Mouse (Mus musculus) Patski (cell line): ENCODE results near the gene Fuca1. TPM values are rescaled to one million over a fixed set of nuclear protein-coding genes. Genes with fewer than 3 reads are reported as not detected.
A peak's percentile ranks its signal among the peaks of the same experiment; 100 is the strongest.

Source experiments
- ATAC-seq: fragments of 100-300 bp; one replicate; pipeline ENCODE4 v1.8.0; 2021
- CTCF ChIA-PET: fragments of 350-600 bp; sonication (Branson Sonifier 250); formaldehyde crosslinking; loops from one replicate; lab custom pipeline; 2022; ENCODE audit warnings: inconsistent platforms; lab: Charles Lee
- POLR2A ChIA-PET: fragments of 350-600 bp; sonication (Branson Sonifier 250); formaldehyde crosslinking; loops from one replicate; lab custom pipeline; 2022; ENCODE audit warnings: antibody characterized with exemption, inconsistent platforms; lab: Charles Lee
- DNase-seq: peaks from one replicate; pipeline ENCODE4 v3.0.0-alpha.2; 2011; ENCODE audit warnings: low read depth, low spot score
- H3K27me3 ChIP-seq: fragments of 371-371 bp; one replicate; pipeline ENCODE4 v1.5.1; 2021
- CTCF ChIP-seq: fragments of 100-300 bp; IDR thresholded peaks from one replicate; pipeline ENCODE4 v1.5.1; 2021
- in situ Hi-C: fragments of 300-500 bp; cut with MboI; formaldehyde crosslinking; loops from 3 replicates; pipeline ENCODE4 v1.11.1; 2018; ENCODE audit warnings: low pct_unique_long_range_greater_than_20kb, mixed read lengths
- polyA plus RNA-seq: library from polyadenylated mRNA; unstranded; gene quantifications from one replicate; pipeline ENCODE4 v1.2.3, GENCODE M21; 2021

The Fuca1 gene
- polyA plus RNA-seq, 1 experiment from 2014 or later, result 44.4 TPM

- TF ChIP-seq CTCF, result no peak
- CTCF ChIA-PET, result interaction anchor here (0.9 to 1.1 kb wide), 2 partner anchors 9 to 111 kb away, joined by 3 read pairs; no protein-coding TSS in a partner anchor
- DNase-seq, result no peak
- in situ Hi-C loops, result no loop called here
- no peaks in the 10 kb centered on the region for H3K27me3 ChIP-seq
- no peak for ATAC-seq
- POLR2A ChIA-PET, result no interaction called here
Measured at GRCm38 (mm10) chr4:135951505-135951904, 31.0 kb downstream of the Fuca1 start.

GRCm38 (mm10) chr4:135953179-135953578, 32.6 kb downstream of the Fuca1 start:
- no peaks in the 10 kb centered on the region for H3K27me3 ChIP-seq
- no peak for TF ChIP-seq CTCF
- ATAC-seq, result no peak
- CTCF ChIA-PET, result interaction anchor here (1.2 to 1.7 kb wide), 2 partner anchors 10 to 101 kb away, joined by 3 to 5 read pairs; no protein-coding TSS in a partner anchor
- DNase-seq, result no peak
- POLR2A ChIA-PET, result interaction anchor here (1.1 kb wide), 1 partner anchor 10 kb away, joined by 4 read pairs; the partner anchor contains the start of gene Gale
- in situ Hi-C loops, result no loop called here

GRCm38 (mm10) chr4:135954241-135954640, 33.7 kb downstream of the Fuca1 start:
- no peaks in the 10 kb centered on the region for H3K27me3 ChIP-seq
- CTCF ChIA-PET, result interaction anchor here (1.0 to 1.7 kb wide), 5 partner anchors 9 to 206 kb away, joined by 4 to 5 read pairs (median 4); partner anchors contain the start of gene Fuca1
- no peak for TF ChIP-seq CTCF
- POLR2A ChIA-PET, result interaction anchor here (1.1 kb wide), 1 partner anchor 9 kb away, joined by 4 read pairs; the partner anchor contains the start of gene Gale
- DNase-seq, result no peak
- no peak for ATAC-seq
- in situ Hi-C loops, result no loop called here

- in situ Hi-C loops, result no loop called here
- H3K27me3 ChIP-seq, result no peaks in the 10 kb centered on the region
- no peak for TF ChIP-seq CTCF
- DNase-seq (no peak), ATAC-seq (no peak)
- ChIA-PET CTCF (no interaction called here), POLR2A (interaction anchor here (0.9 kb wide), 1 partner anchor 138 kb away, joined by 3 read pairs; no protein-coding TSS in a partner anchor)
Measured at GRCm38 (mm10) chr4:135955886-135956285, 35.4 kb downstream of the Fuca1 start.

GRCm38 (mm10) chr4:135958354-135958753, 37.8 kb downstream of the Fuca1 start:
- in situ Hi-C loops, result no loop called here
- no peak for TF ChIP-seq CTCF
- ATAC-seq (no peak), DNase-seq (no peak)
- no peaks in the 10 kb centered on the region for H3K27me3 ChIP-seq
- POLR2A ChIA-PET, result no interaction called here
- CTCF ChIA-PET, result interaction anchor here (1.4 kb wide), 1 partner anchor 37 kb away, joined by 4 read pairs; the partner anchor contains the start of gene Fuca1

GRCm38 (mm10) chr4:135960717-135961116, 40.2 kb downstream of the Fuca1 start:
- in situ Hi-C loops, result loop anchor here (5.0 kb wide), 1 partner anchor 92 kb away; the partner anchor contains the start of gene Rpl11
- TF ChIP-seq CTCF, result no peak

GRCm38 (mm10) chr4:135961709-135962108, 41.2 kb downstream of the Fuca1 start:
- H3K27me3 ChIP-seq, result no peaks in the 10 kb centered on the region
- DNase-seq (no peak), ATAC-seq (no peak)
- in situ Hi-C loops, result loop anchor here (5.0 kb wide), 1 partner anchor 91 kb away; the partner anchor contains the start of gene Rpl11
- CTCF ChIA-PET, result interaction anchor here (1.5 kb wide), 1 partner anchor 10 kb away, joined by 5 read pairs; the partner anchor contains the start of gene Lypla2
- POLR2A ChIA-PET, result no interaction called here
- no peak for TF ChIP-seq CTCF

More at GRCm38 (mm10) chr4:135960717-135961116, 40.2 kb downstream of the Fuca1 start:
- POLR2A ChIA-PET, result no interaction called here
- DNase-seq (no peak), ATAC-seq (no peak)
- CTCF ChIA-PET, result interaction anchor here (1.2 to 1.3 kb wide), 2 partner anchors 9 to 22 kb away, joined by 3 to 4 read pairs; no protein-coding TSS in a partner anchor
- no peaks in the 10 kb centered on the region for H3K27me3 ChIP-seq

- ATAC-seq (no peak), DNase-seq (no peak)
- TF ChIP-seq CTCF, result no peak
- in situ Hi-C loops, result loop anchor here (5.0 kb wide), 1 partner anchor 90 kb away; the partner anchor contains the start of gene Rpl11
- ChIA-PET POLR2A (interaction anchor here (1.5 to 2.0 kb wide), 2 partner anchors 9 to 24 kb away, joined by 4 to 5 read pairs; partner anchors contain the start of gene Pithd1), CTCF (interaction anchor here (1.0 to 1.5 kb wide), 3 partner anchors 8 to 22 kb away, joined by 3 to 5 read pairs (median 5); partner anchors contain the start of gene Lypla2)
- no peaks in the 10 kb centered on the region for H3K27me3 ChIP-seq
Measured at GRCm38 (mm10) chr4:135962198-135962597, 41.7 kb downstream of the Fuca1 start.

- POLR2A ChIA-PET, result interaction anchor here (0.9 to 2.0 kb wide), 3 partner anchors 9 to 23 kb away, joined by 3 to 5 read pairs (median 4); partner anchors contain the start of gene Pithd1
- no peak for TF ChIP-seq CTCF
- CTCF ChIA-PET, result interaction anchor here (1.0 to 1.5 kb wide), 3 partner anchors 9 to 21 kb away, joined by 3 to 5 read pairs (median 5); partner anchors contain the start of gene Lypla2
Measured at GRCm38 (mm10) chr4:135962946-135963345, 42.4 kb downstream of the Fuca1 start.

GRCm38 (mm10) chr4:135963457-135964193, 43.1 kb downstream of the Fuca1 start, which contains the start of gene Gale:
TSS of gene Gale (plus strand) at chr4:135963727.
- ATAC-seq, result peak; percentile 54
- CTCF ChIA-PET, result interaction anchor here (1.0 to 1.5 kb wide), 3 partner anchors 9 to 21 kb away, joined by 3 to 5 read pairs (median 5); partner anchors contain the start of gene Lypla2
- no peak for TF ChIP-seq CTCF
- POLR2A ChIA-PET, result interaction anchor here (0.5 to 2.0 kb wide), 4 partner anchors 10 to 90 kb away, joined by 3 to 5 read pairs (median 4); partner anchors contain the start of gene Pithd1
- in situ Hi-C loops, result loop anchor here (5.0 kb wide), 1 partner anchor 89 kb away; the partner anchor contains the start of gene Rpl11
- no peaks in the 10 kb centered on the region for H3K27me3 ChIP-seq
- peak; percentile 87 for DNase-seq

More at GRCm38 (mm10) chr4:135962946-135963345, 42.4 kb downstream of the Fuca1 start:
- in situ Hi-C loops, result loop anchor here (5.0 kb wide), 1 partner anchor 89 kb away; the partner anchor contains the start of gene Rpl11
- DNase-seq (no peak), ATAC-seq (no peak)
- no peaks in the 10 kb centered on the region for H3K27me3 ChIP-seq
